Mouse (Mus musculus): ENCODE measurements at regions not wholly inside any gene's neighbourhood (a gene's known extent, or its start where the extent isn't known, plus 50 kb on each side); places are given as distances from the start of the nearest gene placed in this dataset.
"Not testable (repeated sequence)": the region's sequence is repeated elsewhere in the genome, so short reads cannot be mapped to it uniquely, and the experiment has no call there.

DNA sequence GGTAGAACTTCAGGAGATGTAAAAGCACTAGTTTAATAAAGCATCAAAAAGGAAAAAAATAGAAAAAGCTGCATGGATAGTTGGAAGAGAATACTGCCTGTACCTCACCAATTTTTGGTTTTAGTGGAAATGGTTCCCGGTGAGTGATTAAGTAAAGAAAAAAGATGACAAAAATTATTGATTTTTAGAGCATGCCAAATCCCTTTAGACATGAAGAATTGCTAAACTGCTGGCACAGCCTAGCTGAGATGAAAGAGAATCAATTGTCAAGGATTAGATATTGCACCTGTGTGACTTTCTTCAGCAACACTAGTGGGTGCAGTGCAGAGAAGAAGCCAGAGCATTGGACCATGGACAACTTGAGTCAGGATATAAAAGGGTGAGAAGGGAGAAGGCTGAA, 348.7 kb upstream of the Cpeb2 start:
- ATAC-seq, result no peak

DNA sequence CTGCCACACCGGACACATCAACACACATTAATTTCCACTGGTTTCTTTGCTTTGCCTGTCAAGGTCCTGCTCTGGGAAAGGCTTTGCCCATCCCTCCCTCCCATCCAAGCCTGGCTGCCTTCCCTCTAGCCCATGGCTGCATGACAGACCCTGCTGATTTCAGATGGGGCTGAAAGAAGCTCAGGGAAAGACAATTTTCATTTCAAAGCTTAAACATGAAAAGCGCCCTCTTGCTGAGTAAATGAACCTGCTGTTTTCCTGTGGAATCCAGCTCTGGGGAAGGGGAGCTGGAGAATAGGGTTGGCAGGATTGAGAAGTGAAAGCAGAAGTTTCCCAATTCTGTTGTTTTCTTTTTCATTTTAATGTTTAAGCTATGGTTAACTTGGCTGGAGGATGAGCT, 341.1 kb upstream of the Cpeb2 start:
- no peak for ATAC-seq

DNA sequence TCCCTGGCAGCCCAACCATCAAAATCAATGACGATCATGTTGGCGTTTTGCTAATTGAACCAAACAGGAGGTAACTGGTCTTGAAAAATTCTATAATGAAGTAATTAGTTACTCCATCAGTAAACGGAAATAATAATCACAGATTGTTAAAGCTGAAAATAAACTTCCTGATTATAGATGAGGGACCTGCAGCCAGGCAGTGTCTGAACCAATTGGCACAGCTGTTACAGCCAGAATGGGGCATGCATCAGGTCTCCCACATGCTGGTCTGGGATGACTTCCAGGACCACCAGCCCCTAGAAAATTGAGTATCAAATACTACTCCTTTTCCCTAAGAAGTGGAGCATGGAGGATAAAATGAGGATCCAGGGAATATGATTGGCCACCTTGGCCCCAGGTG, 326.8 kb upstream of the Cpeb2 start:
- ATAC-seq, result no peak

DNA sequence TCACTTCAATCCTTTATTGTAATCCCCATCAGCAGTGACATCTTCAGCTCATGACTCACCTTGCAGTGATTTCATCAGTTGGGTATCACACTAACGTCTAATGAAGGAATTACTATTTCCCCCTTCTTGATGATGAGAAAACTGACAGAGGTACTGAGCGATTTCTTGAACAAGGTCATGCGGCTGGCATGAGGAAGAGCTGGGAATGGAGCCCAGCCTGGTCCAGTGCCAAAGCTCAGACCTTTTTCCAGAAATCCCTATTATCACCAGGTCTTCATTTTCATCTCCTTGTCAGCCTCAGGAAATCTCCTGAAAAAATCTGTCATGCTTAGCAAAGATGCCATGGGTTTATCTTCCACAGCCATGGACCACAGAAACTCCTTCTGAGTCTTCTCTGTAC, 313.6 kb upstream of the Cpeb2 start:
- ATAC-seq, result no peak

DNA sequence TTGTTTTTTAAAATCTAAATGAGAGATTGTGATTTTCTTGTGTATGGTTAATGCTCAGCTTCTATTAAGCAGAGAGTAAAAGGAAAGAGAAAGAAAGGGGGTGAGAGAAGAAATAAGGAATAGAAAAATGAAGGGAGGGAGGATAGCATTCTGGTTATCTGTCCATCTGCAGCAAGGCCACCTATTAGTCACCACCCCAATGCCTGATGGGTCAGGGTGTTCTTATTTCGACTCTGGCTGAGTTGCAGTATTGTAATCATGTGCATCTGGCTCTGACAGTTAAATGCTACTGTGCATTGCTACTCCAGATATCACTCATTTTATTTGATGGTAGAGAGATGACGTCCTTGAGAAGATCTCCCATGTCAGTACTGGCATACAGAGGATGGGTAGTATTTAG, 300.9 kb upstream of the Cpeb2 start:
- ATAC-seq, result no peak

DNA sequence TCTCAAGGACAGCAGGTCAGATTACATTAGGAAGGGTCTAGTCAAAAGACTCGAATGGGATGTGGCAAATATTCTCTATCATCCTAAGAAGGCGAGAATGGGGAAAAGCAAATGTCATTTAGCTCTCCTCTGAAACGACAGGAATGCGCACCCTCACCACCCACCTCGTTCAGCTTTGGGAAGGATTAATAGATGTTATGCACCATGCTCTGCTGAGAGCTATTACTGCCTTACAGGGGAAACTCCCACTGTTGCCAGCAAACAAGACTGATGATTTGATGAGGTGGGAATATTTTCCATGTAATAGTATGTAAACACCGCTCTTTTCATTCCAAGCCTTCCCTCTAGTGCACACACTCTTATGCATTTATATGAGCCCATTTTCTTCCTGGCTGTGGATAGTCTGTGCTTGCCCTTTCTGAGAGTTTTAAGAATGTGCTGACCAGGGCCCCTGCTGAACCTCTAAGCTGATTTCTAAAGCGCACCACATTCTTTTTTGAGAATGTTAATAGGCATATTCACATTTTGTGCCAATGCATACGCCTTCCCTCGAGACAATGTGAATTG, 273.6 kb upstream of the Cpeb2 start:
- ATAC-seq, result no peak

DNA sequence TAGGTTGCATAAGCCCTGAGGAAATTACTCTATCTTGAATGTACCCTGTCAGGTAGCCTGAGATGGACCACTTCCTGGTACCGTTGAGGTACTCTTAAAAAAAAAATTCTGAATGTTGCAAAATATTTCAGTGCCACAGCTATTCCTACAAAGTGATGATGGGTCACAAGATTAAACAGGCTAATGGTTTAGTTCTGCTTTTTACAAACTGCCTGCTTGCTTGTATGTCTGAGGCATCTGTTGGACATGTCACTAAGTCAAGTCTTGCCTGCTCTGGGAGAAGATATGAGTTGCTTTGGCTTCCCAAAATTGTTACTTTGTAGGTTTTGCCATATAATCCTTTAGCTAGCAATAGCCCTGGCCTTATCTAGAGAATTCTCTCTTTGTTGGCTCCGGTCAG, 266.0 kb upstream of the Cpeb2 start:
- ATAC-seq, result not testable (repeated sequence)

DNA sequence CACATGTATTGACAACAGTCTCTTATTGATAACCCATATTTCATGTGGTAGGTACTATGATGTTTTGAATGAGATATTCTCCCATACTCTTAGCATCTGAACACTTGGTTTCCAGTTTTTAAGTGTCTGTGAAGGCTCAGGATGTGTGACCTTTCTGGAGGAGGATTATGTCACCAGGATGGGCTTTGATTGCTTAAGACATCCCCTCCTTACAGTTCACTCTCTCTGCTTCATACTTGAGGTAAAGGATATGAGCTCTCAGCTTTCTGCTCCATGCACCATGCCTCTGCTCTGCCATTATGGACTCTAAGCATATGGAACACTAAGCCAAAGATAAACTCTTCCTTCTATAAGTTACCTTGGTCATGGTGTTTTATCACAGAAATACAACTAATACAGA, 263.8 kb upstream of the Cpeb2 start:
- no peak for ATAC-seq

DNA sequence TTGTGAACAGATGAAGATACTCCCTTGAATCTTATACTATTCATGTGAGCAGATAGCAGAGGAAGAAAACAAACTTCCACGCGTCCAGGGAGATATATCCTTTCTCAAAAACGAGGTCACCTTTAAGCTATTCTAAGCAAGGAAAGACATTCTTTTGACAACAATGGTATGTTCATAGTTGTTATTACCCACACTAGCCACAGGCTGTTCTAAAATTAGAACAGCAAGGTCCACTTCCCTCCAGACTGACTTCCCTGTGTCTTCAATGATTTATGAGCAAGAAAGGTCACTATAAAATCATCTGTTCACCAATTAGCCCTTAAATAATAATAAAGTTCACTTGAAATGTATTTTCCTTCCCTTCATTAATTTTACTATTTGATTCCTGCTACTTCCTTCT, 263.3 kb upstream of the Cpeb2 start:
- ATAC-seq, result no peak

DNA sequence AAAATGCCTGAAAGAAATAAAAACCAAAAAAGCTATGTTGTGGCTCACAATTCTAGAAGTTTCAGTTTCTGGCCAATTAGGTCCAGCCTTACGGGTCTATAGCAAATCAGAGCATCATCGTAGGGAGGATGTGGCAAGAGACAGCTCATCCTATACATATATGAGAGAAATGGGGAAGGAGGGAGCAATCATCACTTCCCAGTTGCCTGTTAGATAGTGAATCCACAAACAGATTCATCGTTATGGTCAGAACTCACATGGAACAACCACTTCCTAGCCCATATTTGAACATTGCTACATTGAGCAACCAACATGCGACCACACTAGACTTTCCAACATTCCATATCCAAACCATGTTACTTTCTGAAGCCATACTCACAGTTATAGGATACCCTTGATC, 255.9 kb upstream of the Cpeb2 start:
- ATAC-seq, result no peak

DNA sequence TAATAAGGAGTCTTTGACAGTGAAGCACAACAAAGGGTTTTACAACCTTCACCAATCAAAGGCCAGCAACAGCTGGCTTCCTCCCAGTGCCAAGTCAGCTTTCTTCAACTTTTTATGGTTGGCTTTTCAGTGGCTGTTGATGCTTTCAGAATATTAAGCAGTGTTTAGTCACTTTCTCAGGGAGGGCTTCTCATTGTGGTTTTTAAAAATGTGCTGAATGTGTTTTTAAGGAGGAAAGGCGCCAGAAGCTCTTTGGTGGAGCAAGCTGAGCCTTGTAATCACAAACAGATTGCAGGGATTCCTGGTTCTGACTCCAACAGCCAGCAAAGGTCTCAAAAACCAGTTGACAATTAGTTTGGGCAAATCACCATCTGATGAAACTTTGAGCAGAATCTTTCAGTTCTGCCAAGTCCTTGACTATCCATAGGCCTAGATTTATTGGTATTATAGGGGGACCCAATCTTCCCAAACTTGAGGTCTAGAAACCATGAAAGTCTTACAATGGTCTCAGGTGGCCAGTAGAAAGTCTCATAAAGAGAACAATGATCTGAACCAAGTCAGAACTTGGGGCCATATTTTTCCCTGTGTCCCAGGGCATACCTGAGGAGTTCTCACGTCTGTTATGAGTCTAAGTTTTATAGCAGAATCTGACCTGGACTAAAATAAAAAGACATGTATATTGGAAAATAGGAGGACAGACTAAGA, 251.9 kb upstream of the Cpeb2 start:
- no peak for ATAC-seq

DNA sequence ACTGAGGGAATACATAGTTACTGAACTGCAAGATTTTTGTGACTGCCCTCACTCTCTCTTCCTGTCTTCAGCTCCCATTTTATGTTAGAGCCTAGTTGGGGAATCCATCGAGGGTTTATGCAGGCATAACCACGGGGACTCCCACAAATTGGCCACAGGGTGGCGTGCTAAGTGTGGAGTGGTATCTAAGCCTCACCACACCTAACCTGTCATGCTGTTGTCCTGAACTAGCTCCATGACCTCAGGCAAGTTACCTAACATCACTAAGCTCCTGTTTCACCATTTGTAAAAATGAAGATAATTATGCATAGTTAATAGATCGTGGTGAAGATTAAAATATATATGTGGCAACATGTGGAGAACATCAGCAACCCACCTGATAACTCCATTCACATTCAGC, 246.8 kb upstream of the Cpeb2 start:
- ATAC-seq, result no peak

DNA sequence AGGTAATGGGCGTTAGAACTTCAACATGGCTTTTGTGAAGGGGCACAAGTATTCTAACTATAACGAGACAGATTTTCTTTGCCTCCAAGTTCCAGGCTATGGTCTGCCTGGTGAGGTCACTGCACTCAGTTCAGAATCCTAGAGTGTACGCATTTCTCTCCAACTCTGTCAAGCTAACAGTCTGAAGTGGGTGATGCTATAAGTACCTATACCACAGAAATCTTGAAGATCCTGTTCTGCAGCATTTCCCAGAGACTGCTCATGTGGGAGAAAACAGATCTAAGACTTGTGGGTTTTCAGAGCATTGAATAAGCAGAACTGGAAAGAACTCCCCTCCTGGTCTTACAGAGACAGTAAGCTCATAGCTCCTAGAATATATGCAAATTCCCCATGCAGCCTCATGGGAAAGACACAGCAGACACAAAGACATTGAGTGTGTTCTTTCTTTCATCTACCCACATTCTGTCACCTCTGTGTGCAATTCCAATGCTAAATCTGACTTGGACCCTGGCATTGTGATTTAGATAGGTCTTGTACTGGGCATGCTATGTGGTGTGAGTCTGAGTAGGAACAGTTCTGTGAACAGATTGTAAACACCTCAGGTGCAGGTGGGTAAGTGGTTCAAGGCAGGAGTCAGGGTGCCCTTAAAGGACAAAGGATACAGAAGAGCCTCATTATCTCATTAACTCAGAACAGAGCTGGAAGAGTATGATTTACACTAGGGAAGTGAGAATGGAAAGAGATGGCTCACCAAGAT, 245.1 kb upstream of the Cpeb2 start:
- ATAC-seq, result no peak

DNA sequence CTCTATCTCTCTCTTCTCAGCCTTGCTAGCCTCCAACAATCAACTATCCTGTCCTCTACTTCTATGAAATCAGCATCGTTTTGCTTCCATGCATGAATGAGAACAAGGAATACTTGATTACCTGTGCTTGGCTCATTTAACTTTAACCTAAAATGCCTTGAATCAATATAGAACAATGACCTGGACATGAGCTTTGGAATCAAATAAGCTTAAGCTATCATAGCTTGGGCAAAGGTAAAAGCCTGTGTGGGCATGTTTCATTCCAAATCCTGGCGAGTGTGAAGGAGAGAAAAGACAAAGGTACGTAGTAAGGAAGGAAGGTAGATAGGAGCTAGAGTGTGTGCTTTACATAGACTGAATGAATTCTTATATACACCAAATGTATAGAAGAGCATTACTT, 243.7 kb upstream of the Cpeb2 start:
- ATAC-seq, result no peak

DNA sequence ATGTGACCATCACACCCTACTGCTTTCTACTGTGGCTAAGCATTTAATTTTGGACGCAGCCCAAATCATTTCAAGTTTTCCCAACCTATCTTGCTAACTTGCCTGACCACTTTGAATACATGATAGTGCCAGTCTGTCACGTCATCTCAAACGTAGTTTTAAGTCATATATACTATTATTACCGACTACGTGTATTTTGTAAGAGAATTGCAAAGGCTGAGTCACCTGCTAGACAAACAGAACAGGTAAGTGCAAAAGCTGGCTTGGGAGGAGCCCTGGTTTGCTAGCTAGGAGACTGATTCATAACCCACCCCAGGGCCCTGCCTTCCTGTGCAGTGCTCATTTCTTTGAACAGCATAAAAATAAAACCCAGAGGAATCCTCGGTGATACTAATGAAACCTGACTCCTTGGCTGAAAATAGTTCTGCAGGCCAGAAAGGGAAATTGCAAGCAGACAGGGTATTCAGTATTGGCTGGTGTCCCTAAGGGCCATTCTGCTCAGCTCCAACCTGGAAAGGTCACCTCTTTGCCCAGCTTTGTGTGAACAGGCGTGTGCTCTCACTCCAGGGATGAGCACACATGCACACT, 208.9 kb upstream of the Cpeb2 start:
- no peak for ATAC-seq

DNA sequence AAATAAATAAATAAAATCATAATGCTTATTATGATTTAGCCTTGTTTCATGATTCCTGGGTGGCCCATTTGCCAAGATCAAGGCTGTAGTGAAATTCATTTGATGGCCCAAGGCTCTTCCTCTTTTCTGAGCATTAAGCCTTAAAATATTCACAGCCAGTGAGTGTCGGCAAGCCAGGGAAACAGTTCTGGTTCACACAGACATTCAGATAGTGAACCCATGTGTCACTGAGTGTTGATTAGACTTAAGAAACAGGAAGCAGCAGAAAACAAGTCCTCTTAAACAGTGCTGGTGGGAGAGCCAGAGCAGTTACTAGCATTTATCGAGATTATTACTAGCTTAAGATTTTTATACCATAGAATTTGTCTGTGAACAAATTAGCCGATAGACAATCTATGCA, 201.7 kb upstream of the Cpeb2 start:
- ATAC-seq, result no peak

DNA sequence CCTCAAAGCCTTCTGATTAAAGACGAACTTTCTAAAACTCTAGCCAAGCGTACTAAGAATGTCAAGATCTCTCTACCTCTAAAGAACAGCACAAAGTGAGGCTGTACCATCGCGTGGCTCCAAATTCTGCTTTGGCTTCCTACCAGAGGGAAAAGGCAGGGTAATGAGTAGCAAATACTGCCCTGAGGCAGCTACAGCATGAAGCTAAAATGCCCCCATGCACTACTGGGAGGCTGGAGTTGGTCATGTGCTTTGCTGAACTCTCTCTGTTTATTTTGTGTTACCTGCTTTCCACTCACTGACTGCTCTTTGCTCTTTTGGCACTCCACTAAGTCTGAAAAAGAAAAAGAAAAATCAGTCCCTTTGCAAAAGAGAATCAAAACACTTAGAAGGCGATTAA, 201.1 kb upstream of the Cpeb2 start:
- no peak for ATAC-seq

DNA sequence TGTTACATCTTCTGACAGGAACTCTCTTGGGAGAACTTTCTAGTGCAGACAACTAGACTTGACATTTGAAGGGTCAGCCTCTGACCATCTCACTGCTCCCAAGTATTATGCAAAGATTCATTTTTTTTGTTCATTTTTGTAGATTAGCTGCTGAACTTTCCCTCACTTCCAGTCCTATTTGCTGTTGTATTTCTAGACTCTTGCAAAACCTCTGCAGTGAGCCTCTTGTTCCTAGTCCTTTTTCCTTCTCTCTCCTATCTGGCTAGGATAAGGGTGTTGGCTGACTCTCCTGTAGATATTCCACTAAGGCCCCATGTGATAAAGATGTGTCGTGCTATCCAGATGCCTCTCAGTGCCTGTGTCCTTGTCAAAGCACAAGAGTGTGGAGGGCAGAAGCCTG, 198.5 kb upstream of the Cpeb2 start:
- no peak for ATAC-seq

DNA sequence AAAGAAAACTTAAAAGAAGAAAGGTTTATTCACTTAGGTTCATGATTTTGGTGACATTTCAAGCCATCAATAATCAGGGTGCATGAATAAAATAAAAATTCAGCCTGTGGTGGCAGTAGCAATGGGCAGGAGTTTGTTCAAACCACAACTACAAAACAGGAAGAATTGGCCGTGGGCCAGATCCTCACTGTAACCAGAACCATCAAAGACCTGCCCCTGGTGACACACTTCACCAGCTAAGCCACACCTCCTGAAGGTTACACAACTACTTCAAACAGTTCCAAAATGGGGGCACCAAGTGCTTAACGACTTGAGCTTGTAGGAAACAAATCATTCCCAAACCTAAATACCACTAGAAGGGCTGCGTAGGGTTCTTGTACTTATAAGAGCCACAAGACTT, 195.4 kb upstream of the Cpeb2 start:
- no peak for ATAC-seq

DNA sequence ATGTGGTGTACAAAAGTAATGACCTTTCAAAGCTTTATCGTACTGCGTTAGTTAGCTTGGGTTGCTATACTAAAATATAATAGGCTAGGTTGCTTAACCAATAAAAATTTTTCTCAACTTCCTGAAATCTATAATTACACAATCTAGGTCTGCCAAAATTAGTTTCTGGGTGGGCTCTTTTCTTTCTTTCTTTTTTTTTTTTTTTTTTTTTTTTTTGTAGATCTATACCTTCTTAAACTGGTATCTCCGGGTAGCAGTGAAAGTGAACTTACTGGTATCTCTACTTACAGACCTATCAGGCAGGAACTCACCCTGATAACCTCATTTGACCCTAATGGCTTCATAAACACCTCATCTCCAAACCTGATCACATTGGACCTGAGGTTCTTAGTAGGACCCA, 193.4 kb upstream of the Cpeb2 start:
- no peak for ATAC-seq

DNA sequence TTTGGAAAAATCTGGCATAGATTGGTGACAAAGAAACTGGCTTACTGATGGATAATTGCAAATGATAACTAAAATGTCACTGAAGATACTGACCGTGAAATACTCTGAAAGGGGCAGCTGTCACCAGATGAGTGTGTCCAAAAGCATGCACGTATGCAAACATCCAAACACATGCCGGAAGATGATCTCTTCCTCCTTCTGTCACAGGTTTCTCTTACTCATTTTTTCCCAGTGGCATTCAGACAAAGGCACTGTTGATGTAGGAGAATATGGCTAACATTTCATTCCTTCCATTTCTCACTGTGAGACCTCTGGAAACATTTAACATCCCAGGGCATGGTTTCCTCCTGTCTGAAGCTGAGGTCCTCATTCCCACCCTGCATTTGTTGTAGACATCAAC, 190.4 kb upstream of the Cpeb2 start:
- ATAC-seq, result no peak

DNA sequence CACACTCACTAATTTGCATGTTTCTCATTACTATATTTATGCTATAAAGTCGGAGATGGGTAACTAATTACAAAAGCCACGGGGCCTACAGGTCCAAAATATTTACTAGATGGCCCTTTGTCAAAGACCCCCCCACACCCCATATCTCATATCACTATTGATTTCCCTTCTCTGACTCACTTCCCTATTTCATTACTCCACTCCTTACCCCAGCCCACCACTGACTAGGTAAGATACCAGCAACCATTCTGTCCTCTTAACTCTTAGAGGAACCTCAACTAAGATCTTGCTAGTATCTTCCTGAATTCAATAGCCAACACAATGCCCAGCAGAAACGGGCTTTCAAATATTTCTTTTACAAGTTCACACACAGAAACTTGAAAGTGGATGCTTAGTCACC, 187.1 kb upstream of the Cpeb2 start:
- ATAC-seq, result no peak

DNA sequence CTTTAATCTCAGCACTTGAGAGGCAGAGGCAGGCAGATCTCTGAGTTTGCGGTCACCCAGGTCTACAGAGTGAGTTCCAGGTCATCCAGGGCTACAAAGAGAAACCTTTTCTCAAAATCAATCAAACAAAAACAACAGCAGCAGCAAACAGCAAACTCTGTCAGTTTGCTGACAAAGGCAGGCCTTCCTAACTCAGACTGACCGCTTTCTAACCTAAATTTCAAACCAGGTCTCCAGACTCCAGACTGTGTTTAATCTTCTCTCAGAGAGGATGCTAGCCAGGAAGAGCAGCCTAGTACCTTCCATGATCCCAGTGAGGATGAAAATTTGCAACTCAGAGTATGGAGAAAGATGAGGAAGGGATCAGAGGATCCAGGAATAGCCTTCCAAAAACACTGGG, 185.7 kb upstream of the Cpeb2 start:
- ATAC-seq, result no peak
